Mouse (Mus musculus): ENCODE data around the gene Plcb1. TPM values are rescaled to one million over a fixed set of nuclear protein-coding genes. Genes with fewer than 3 reads are reported as not detected.

The Plcb1 gene
- polyA plus RNA-seq, 1 experiment from 2014 or later = 10.9 TPM

DNA sequence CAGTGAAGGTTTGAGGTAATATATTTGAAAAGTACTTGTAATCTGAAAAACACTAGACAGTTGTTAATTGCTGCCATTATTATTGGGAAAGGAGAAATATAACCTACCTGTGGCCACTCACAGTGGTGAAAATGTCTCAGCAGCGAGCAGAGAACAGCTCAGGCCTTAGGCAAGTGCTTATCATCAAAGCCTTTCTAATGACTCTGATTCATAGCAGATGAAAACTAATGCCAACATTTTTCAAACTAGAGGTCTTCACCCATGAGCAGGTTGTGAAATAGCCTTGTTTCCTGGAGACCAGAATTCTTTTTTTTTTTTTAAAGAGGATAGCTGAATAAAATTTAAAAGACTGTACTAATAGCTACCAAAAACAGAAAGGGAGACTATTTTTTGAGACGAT, 105.3 kb downstream of the Plcb1 start:
- ATAC-seq = no peak
- no peaks in the 10 kb centered on the region for H3K9me3 ChIP-seq
- H3K27ac ChIP-seq = no peak overlapping the region
- no peak overlapping the region for H3K4me2 ChIP-seq (replicated peaks)
- no peak overlapping the region for H3K9ac ChIP-seq
- no peak overlapping the region for H3K4me3 ChIP-seq (replicated peaks)
- WGBS = 70% methylated on average over 2 of the region's 2 CpGs
- H3K27me3 ChIP-seq (replicated peaks) = no peaks in the 10 kb centered on the region
- no peaks in the 10 kb centered on the region for H3K36me3 ChIP-seq
- H3K4me1 ChIP-seq (replicated peaks) = no peaks in the 10 kb centered on the region

DNA sequence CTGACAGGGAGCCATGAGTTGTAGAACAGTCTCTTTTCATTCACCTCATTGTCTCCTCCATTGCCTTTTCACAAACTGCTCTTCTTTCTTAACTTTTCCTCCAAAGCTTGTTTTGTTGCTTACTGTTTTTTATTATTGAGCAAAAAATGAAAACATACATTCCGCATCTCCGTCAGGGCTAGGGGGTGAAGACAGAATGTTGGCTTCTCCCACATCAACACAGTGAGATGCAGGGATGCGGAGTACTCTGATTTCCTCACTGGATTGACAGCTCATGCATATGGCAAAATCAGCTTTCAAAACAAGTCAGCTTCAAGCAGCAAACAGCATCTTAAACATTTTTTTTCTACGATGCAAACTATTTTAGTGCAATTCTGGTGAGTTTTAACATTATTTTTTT, 108.9 kb downstream of the Plcb1 start:
- Histone ChIP-seq H3K4me2 (replicated peaks) (no peak overlapping the region), H3K9ac (no peak overlapping the region), H3K9me3 (no peaks in the 10 kb centered on the region), H3K4me1 (replicated peaks) (no peaks in the 10 kb centered on the region), H3K27ac (no peak overlapping the region), H3K27me3 (replicated peaks) (no peaks in the 10 kb centered on the region), H3K4me3 (replicated peaks) (no peak overlapping the region), H3K36me3 (no peaks in the 10 kb centered on the region)
- 93% methylated on average over 4 of the region's 4 CpGs for WGBS
- ATAC-seq = no peak

DNA sequence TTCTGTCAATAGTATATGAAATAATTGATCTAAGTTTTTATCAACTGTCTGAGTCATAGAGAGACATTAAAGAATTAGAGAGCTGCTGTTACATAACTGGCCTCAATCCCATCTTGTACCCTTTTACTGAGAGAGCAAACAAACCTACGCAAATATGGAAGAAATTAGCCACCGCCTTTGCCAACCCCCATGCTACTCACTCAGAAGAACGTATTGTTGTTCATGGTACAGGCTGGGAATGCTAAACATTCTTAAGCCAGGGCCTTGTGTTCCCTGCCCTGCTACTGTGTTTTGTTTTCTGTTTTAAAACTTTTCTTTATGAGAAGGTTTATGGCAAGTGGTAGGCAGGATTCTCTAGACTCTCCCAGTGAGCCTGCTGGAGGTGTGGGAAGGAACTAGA, 110.3 kb downstream of the Plcb1 start:
- 70% methylated on average over 3 of the region's 3 CpGs for WGBS
- no peaks in the 10 kb centered on the region for H3K36me3 ChIP-seq
- ATAC-seq = no peak
- no peak overlapping the region for H3K4me3 ChIP-seq (replicated peaks)
- no peak overlapping the region for H3K4me2 ChIP-seq (replicated peaks)
- no peak overlapping the region for H3K9ac ChIP-seq
- no peaks in the 10 kb centered on the region for H3K4me1 ChIP-seq (replicated peaks)
- no peaks in the 10 kb centered on the region for H3K9me3 ChIP-seq
- no peak overlapping the region for H3K27ac ChIP-seq
- H3K27me3 ChIP-seq (replicated peaks) = no peaks in the 10 kb centered on the region

DNA sequence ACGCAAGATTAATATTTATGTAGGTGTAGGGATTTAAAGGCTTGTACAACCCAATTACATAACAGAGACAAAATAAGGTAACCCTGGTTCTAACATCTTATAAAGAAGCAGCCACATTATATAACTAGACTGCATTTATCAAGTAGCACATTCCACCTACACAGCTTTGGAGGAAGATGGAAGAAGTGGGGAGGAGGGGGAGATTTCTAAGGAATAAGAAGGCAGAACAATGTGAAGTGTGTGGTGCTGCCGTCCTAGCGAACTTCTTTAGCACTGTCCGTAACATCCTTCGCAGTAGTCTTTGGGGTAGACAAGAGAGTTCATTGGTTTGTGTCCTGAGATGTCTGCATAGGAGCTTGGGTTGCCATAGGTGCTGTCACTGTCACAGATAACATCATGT, 111.2 kb downstream of the Plcb1 start:
- Histone ChIP-seq H3K27ac (no peak overlapping the region), H3K9ac (no peak overlapping the region), H3K9me3 (no peaks in the 10 kb centered on the region), H3K4me3 (replicated peaks) (no peak overlapping the region), H3K4me2 (replicated peaks) (no peak overlapping the region), H3K27me3 (replicated peaks) (no peaks in the 10 kb centered on the region), H3K36me3 (no peaks in the 10 kb centered on the region), H3K4me1 (replicated peaks) (no peaks in the 10 kb centered on the region)
- 86% methylated on average over 5 of the region's 5 CpGs for WGBS
- ATAC-seq = no peak

DNA sequence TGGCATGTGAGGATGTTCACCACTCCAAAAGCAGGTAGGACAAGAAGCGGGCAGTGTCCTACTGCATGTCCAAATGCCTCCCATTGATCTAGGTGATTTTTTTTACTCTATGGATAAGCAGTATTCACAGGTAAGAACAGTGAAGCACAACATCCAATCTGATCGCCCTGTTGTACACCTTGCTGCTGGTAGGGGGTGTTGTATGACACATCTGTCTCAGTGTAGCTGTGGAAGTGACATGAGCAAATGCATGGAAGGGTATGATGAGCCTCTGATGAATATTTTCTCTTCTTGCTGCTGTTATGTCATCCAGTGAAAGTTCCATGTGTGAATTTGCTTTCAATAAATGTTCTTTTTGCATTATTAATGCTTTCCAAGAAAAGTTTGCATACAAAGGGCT, 115.7 kb downstream of the Plcb1 start:
- Histone ChIP-seq H3K9me3 (no peaks in the 10 kb centered on the region), H3K36me3 (no peaks in the 10 kb centered on the region), H3K27me3 (replicated peaks) (no peaks in the 10 kb centered on the region), H3K4me1 (replicated peaks) (no peaks in the 10 kb centered on the region), H3K4me2 (replicated peaks) (no peak overlapping the region), H3K4me3 (replicated peaks) (no peak overlapping the region), H3K9ac (no peak overlapping the region), H3K27ac (no peak overlapping the region)
- no peak for ATAC-seq
- WGBS = 88% methylated on average over 2 of the region's 2 CpGs

DNA sequence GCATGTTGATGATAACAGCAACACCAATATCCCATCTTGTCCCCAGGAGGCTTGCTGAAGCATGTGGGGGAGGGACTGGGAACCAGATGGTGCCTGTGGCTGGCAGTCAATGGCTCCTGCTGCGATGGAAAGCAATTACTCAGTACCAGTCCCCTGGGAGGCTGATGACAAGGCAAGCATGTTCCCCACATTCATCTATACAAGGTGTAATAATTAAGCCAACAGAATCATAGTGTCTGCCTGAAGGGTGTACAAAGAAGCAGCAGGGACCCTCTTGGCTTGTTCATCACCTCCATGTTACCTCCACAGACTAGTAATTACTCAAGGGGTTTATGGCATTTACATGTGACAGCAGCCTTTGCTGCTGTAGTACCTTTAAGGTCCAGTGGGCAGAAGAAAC, 125.0 kb downstream of the Plcb1 start:
- Histone ChIP-seq H3K36me3 (no peaks in the 10 kb centered on the region), H3K9ac (no peak overlapping the region), H3K4me2 (replicated peaks) (no peak overlapping the region), H3K4me3 (replicated peaks) (no peak overlapping the region), H3K27ac (no peak overlapping the region), H3K4me1 (replicated peaks) (no peaks in the 10 kb centered on the region), H3K27me3 (replicated peaks) (no peaks in the 10 kb centered on the region), H3K9me3 (no peaks in the 10 kb centered on the region)
- WGBS = 44% methylated on average over 1 of the region's 1 CpGs
- ATAC-seq = no peak

DNA sequence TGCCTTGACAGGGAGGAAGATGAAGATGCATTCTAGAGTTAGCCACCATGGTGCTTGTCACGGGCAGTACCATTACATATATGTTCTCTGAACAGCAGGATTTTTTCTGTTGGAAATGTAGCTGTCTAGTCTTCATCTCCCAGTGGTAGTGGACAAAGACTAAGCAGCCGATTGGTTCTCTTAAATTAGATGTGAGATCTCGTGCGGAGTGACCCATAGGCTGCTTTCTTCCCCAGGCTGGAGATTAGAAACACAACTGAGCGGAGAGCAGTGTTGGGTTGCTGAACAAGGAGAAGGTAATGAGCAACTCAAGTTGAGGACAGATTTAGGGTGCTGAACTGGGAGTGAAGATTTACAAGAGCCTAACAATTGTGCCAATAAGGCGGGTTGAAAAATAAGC, 125.5 kb downstream of the Plcb1 start:
- no peak overlapping the region for H3K27ac ChIP-seq
- H3K9ac ChIP-seq = no peak overlapping the region
- no peaks in the 10 kb centered on the region for H3K4me1 ChIP-seq (replicated peaks)
- H3K4me3 ChIP-seq (replicated peaks) = no peak overlapping the region
- no peak overlapping the region for H3K4me2 ChIP-seq (replicated peaks)
- no peaks in the 10 kb centered on the region for H3K9me3 ChIP-seq
- no peak for ATAC-seq
- no peaks in the 10 kb centered on the region for H3K36me3 ChIP-seq
- H3K27me3 ChIP-seq (replicated peaks) = no peaks in the 10 kb centered on the region
- WGBS = 91% methylated on average over 6 of the region's 6 CpGs

DNA sequence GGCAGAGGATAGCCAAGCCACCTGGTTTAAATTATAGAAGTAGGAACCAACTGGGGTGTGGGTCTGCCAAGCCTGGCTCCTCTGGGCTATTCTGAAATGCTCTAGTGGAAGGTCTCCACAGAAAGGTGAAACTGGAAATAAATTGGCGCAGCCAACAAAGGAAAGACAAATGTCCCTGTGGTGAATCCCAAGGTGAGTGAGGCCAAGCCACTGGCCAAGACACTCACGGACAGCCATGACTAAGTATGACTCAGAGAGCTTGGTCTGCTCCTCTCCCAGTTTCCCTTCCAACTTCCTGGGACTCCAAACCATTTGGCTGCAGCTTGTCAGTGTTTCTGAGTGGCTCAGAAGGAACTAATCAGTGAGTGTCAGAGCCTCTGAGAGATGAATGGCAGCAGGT, 126.7 kb downstream of the Plcb1 start:
- H3K4me2 ChIP-seq (replicated peaks) = no peak overlapping the region
- H3K36me3 ChIP-seq = no peaks in the 10 kb centered on the region
- no peaks in the 10 kb centered on the region for H3K27me3 ChIP-seq (replicated peaks)
- H3K4me3 ChIP-seq (replicated peaks) = no peak overlapping the region
- no peaks in the 10 kb centered on the region for H3K9me3 ChIP-seq
- no peak for ATAC-seq
- WGBS = 89% methylated on average over 2 of the region's 2 CpGs
- H3K4me1 ChIP-seq (replicated peaks) = no peaks in the 10 kb centered on the region
- no peak overlapping the region for H3K9ac ChIP-seq
- H3K27ac ChIP-seq = no peak overlapping the region

DNA sequence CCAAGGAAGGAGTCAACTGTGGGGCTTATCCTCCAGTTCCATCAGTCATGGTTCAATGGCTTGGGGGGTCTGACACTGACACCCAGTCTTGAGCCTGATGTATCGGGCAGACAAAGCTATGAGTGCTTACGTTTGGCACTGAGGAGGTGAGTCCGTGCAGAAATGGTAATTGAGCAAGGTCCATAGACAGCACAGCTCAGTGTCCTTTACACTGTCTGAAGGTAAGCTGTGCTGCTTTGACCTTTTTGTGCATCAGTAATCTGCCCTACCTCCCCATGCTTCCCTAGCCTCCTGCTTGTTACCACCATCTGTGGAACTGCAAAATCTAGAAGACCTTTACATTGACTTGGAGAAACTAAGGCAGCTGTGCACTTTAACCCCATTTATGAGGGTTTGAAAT, 127.7 kb downstream of the Plcb1 start:
- Histone ChIP-seq H3K9ac (no peak overlapping the region), H3K27ac (no peak overlapping the region), H3K4me3 (replicated peaks) (no peak overlapping the region), H3K36me3 (no peaks in the 10 kb centered on the region), H3K9me3 (no peaks in the 10 kb centered on the region), H3K4me1 (replicated peaks) (no peaks in the 10 kb centered on the region), H3K4me2 (replicated peaks) (no peak overlapping the region), H3K27me3 (replicated peaks) (no peaks in the 10 kb centered on the region)
- ATAC-seq = no peak
- 84% methylated on average over 3 of the region's 3 CpGs for WGBS

DNA sequence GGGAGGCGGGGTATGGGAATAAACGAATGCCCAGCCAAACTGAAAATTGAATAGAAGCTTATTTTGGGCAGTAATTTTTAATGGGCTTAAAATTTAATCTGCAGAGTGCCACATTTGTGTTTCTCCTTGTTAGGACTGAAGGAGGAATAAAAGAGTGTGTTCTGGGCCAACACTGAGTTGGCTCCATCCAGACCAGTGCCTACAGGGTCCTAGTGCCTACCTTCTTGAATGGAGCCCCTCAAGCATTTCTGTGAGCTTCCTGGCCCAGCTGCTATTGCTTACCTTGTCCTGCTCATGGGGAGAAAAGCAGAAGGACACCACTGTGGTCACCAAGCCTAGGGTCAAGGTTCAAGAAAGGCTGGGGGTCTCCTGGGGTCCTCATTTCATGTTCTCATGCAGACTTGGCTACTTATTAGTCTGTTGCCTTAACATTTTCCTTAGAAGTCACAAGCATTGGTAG, 128.3 kb downstream of the Plcb1 start:
- 83% methylated on average over 2 of the region's 2 CpGs for WGBS
- Histone ChIP-seq H3K9ac (no peak overlapping the region), H3K4me2 (replicated peaks) (no peak overlapping the region), H3K27me3 (replicated peaks) (no peaks in the 10 kb centered on the region), H3K4me1 (replicated peaks) (no peaks in the 10 kb centered on the region), H3K4me3 (replicated peaks) (no peak overlapping the region), H3K36me3 (no peaks in the 10 kb centered on the region), H3K27ac (no peak overlapping the region), H3K9me3 (no peaks in the 10 kb centered on the region)
- 0 out of 2 replicates have a peak, but pooled peaks have one; percentile 39 for ATAC-seq

DNA sequence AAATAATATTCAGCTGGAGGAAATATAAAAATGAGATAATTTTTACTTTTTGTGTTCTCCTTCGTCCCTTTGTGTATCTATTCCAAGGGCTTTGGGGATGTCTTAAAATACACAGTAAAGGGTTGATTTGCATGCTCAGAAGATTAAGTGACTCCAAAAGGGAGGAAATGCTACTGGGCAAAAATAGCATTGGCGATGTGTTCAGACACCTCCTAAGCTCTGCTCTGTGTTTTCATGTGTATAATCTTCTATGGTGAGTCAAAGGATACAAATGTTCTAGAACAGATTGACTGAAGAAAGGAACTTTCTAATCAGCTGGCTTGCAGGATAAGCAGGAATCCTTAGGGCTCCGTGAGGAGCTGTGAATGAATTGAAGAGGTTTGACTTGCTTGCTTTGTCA, 129.2 kb downstream of the Plcb1 start:
- Histone ChIP-seq H3K27me3 (replicated peaks) (no peaks in the 10 kb centered on the region), H3K4me3 (replicated peaks) (no peak overlapping the region), H3K9ac (no peak overlapping the region), H3K9me3 (no peaks in the 10 kb centered on the region), H3K4me1 (replicated peaks) (no peaks in the 10 kb centered on the region), H3K27ac (no peak overlapping the region), H3K4me2 (replicated peaks) (no peak overlapping the region), H3K36me3 (no peaks in the 10 kb centered on the region)
- ATAC-seq = no peak
- 74% methylated on average over 3 of the region's 3 CpGs for WGBS

DNA sequence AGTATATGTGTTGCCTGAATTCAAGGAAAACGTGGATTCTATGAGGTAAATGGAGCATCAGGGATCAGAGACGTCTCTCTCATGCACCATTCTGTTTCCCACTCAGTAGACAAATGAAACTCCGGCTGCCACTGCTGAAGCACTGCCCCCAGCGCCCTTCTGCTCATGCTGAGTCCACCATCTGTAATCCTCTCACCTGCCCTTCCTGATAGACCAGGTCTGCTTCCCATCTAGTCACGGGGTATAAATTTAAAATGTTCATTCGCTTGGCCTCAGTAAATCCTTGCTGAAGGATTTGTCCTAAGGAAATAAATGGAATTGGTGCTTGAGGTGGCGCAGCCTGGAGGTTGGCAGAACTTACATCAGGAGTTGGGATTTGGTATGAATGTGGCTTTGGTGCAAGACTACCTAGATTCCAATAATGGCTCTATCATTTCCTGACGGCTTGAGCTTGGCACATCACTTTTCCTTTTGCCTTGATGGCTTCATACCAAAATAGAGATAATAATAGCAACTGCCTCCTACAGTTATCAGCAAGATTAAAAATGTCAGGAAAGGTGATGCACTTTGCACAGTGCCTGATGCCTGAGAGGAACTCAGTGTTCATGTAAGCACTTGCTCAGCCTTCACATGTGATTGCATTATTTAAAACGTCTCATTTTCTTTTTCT, 134.9 kb downstream of the Plcb1 start:
- ATAC-seq = no peak
- Histone ChIP-seq H3K27ac (no peak overlapping the region), H3K27me3 (replicated peaks) (no peaks in the 10 kb centered on the region), H3K36me3 (no peaks in the 10 kb centered on the region), H3K9me3 (no peaks in the 10 kb centered on the region), H3K4me1 (replicated peaks) (no peaks in the 10 kb centered on the region), H3K4me2 (replicated peaks) (no peak overlapping the region), H3K9ac (no peak overlapping the region), H3K4me3 (replicated peaks) (no peak overlapping the region)
- 86% methylated on average over 9 of the region's 9 CpGs for WGBS

DNA sequence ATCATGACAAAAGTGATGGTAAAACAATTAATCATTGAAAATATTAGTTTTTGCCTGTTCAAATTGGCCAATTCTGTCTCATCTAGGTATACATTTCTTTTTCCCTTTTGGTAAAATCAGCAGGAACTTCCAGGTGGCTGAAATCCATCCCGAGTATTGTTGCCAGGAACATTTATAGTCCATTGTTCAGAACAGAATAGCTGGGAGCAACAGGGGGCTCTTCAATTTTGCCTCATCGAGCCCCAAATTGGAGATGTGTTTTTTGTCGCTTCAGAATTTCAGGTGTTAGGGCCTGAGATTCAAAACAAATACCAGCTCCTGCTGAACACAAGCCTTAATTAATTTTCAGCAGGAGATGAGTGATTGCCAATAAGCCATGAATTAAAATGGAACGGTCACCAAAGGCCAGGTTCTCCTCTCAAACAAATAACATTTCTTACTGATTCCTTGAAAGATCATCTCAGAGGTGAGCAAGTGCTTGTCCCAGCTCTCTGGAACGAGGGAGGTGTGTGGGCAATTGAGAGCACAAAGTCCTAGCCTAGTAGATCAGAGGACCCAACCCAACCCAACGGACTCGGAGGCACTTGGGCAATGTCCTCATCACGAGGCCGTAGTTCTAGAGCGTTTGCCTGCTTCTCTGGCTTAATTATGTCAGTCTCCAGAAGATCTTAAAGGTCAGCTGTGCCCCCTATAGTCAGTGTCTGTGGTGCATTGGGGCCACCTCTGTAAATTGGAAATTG, 136.9 kb downstream of the Plcb1 start:
- Histone ChIP-seq H3K4me2 (replicated peaks) (no peak overlapping the region), H3K27ac (no peak overlapping the region), H3K9me3 (no peaks in the 10 kb centered on the region), H3K27me3 (replicated peaks) (no peaks in the 10 kb centered on the region), H3K36me3 (no peaks in the 10 kb centered on the region), H3K9ac (no peak overlapping the region), H3K4me3 (replicated peaks) (no peak overlapping the region), H3K4me1 (replicated peaks) (no peaks in the 10 kb centered on the region)
- 75% methylated on average over 10 of the region's 10 CpGs for WGBS
- ATAC-seq = peak; percentile 69

All from intestine, embryonic 15.5 days (tissue).